Comparison of ENCODE assay signal across 11 mouse cellular contexts in genomic region chr15:101147910-101148273, GRCm38 (mm10). TPM values are rescaled to one million over a fixed set of nuclear protein-coding genes. Genes with fewer than 3 reads are reported as not detected.
DNase-seq lines count a peak whose midpoint lies in the region; ATAC-seq lines count a peak whose summit lies in the region.
"Had no signal": no experiment of that assay in that cellular context is flagged by ENCODE, and none has a peak within 500 bp of the region (broad histone marks: within the 10 kb centered on the region; RNA-seq: fewer than 3 reads in every experiment).

No protein-coding gene starts in this region.

- H3K4me1 ChIP-seq in midbrain, embryonic 13.5 days (replicated peaks) = peaks cover 31% of the 10 kb centered on the region
- H3K4me1 ChIP-seq in midbrain, embryonic 14.5 days (ENCODE audit: control insufficient read depth, insufficient read depth, low read length) = peaks cover 7% of the 10 kb centered on the region; the same call in 1 of the 2 replicates
- peaks cover 54% of the 10 kb centered on the region for H3K4me1 ChIP-seq in liver, embryonic 13.5 days (replicated peaks)
- peaks cover 34% of the 10 kb centered on the region for H3K4me1 ChIP-seq in stomach, embryonic 14.5 days (ENCODE audit: control insufficient read depth, insufficient read depth, low read length)

- no peak for ATAC-seq in midbrain, embryonic 13.5 days
- no peak for ATAC-seq in midbrain, embryonic 14.5 days (ENCODE audit: low FRiP score, low TSS enrichment)
- no peak for ATAC-seq in liver, embryonic 13.5 days (ENCODE audit: low read depth)
- ATAC-seq in stomach, embryonic 14.5 days (ENCODE audit: insufficient number of reproducible peaks, insufficient read depth, low FRiP score, low read depth) = no peak

- no peak overlapping the region for H3K4me3 ChIP-seq in midbrain, embryonic 13.5 days (replicated peaks)
- H3K4me3 ChIP-seq in midbrain, embryonic 14.5 days (replicated peaks; ENCODE audit: low read depth, low read length) = no peak overlapping the region
- no peak overlapping the region for H3K4me3 ChIP-seq in liver, embryonic 13.5 days (replicated peaks)
- H3K4me3 ChIP-seq in stomach, embryonic 14.5 days (ENCODE audit: low read depth, low read length) = no peak overlapping the region
- H3K4me3 ChIP-seq: myocyte had no signal

- peak; percentile 44 for DNase-seq in adrenal gland, postnatal 14 days
- no peak for DNase-seq in adrenal gland, adult 2 months
- no peak for DNase-seq in midbrain, embryonic 14.5 days
- DNase-seq in liver, embryonic 13.5 days = no peak
- no peak for DNase-seq in thymus, postnatal 0 days (ENCODE audit: low spot score)
- DNase-seq in urinary bladder, adult 2 months (ENCODE audit: low spot score) = no peak

- H3K27me3 ChIP-seq in midbrain, embryonic 13.5 days = peaks cover 2% of the 10 kb centered on the region; the same call in 1 of the 2 replicates
- H3K27me3 ChIP-seq in midbrain, embryonic 14.5 days (ENCODE audit: control insufficient read depth, insufficient read depth, low read length) = no peaks in the 10 kb centered on the region
- H3K27me3 ChIP-seq in liver, embryonic 13.5 days = peaks cover 16% of the 10 kb centered on the region
- no peaks in the 10 kb centered on the region for H3K27me3 ChIP-seq in stomach, embryonic 14.5 days (ENCODE audit: control insufficient read depth, insufficient read depth, low read length)

- H3K9me3 ChIP-seq in midbrain, embryonic 13.5 days = no peaks in the 10 kb centered on the region
- no peaks in the 10 kb centered on the region for H3K9me3 ChIP-seq in midbrain, embryonic 14.5 days (ENCODE audit: control insufficient read depth, low read length)
- no peaks in the 10 kb centered on the region for H3K9me3 ChIP-seq in liver, embryonic 13.5 days (replicated peaks)
- no peaks in the 10 kb centered on the region for H3K9me3 ChIP-seq in stomach, embryonic 14.5 days (ENCODE audit: control insufficient read depth, low read depth, low read length)

- peak overlapping the region; percentile 36; the same call in 1 of the 2 replicates for H3K9ac ChIP-seq in midbrain, embryonic 13.5 days (replicated peaks)
- H3K9ac ChIP-seq in midbrain, embryonic 14.5 days (replicated peaks; ENCODE audit: low read length) = no peak overlapping the region
- no peak overlapping the region for H3K9ac ChIP-seq in liver, embryonic 13.5 days
- H3K9ac ChIP-seq in stomach, embryonic 14.5 days (replicated peaks; ENCODE audit: low read depth, low read length) = no peak overlapping the region

- no peak overlapping the region for H3K27ac ChIP-seq in midbrain, embryonic 13.5 days
- no peak overlapping the region for H3K27ac ChIP-seq in midbrain, embryonic 14.5 days (replicated peaks; ENCODE audit: low read depth, low read length)
- H3K27ac ChIP-seq in liver, embryonic 13.5 days = peak overlapping the region; percentile 10; the same call in 1 of the 2 replicates
- H3K27ac ChIP-seq in stomach, embryonic 14.5 days (ENCODE audit: low read length) = peak overlapping the region; percentile 1; the same call in 1 of the 2 replicates

- H3K4me2 ChIP-seq in midbrain, embryonic 13.5 days (replicated peaks) = no peak overlapping the region
- H3K4me2 ChIP-seq in midbrain, embryonic 14.5 days (ENCODE audit: low read length) = no peak overlapping the region
- H3K4me2 ChIP-seq in liver, embryonic 13.5 days = peak overlapping the region; percentile 37
- no peak overlapping the region for H3K4me2 ChIP-seq in stomach, embryonic 14.5 days (replicated peaks; ENCODE audit: low read depth, low read length)

- no peaks in the 10 kb centered on the region for H3K36me3 ChIP-seq in midbrain, embryonic 13.5 days
- no peaks in the 10 kb centered on the region for H3K36me3 ChIP-seq in midbrain, embryonic 14.5 days (ENCODE audit: control insufficient read depth, insufficient read depth, low read length)
- no peaks in the 10 kb centered on the region for H3K36me3 ChIP-seq in liver, embryonic 13.5 days
- H3K36me3 ChIP-seq in stomach, embryonic 14.5 days (ENCODE audit: control insufficient read depth, insufficient read depth, low read length) = no peaks in the 10 kb centered on the region

- 49% methylated on average over 6 of the region's 6 CpGs for WGBS in midbrain, embryonic 13.5 days
- WGBS in midbrain, embryonic 14.5 days = 34% methylated on average over 6 of the region's 6 CpGs
- 4% methylated on average over 6 of the region's 6 CpGs for WGBS in liver, embryonic 13.5 days (ENCODE audit: insufficient replicate concordance)
- WGBS in stomach, embryonic 14.5 days = 19% methylated on average over 6 of the region's 6 CpGs

RNA-seq across cellular contexts. Expression of gene Acvrl1, which starts 19.6 kb away (rescaled TPM):
- total RNA-seq in adrenal gland, postnatal 14 days (2021) = 16.7 and 20.7 TPM in 2 replicates
- total RNA-seq in adrenal gland, adult 2 months (2021) = 10 to 100 TPM; 15.0 to 22.6 TPM
- polyA plus RNA-seq in adrenal gland, adult 2 months (2012; rRNA removed) = 20.9 and 23.3 TPM in 2 replicates
- polyA plus RNA-seq in midbrain, embryonic 13.5 days (2015; fragmentation: Nextera tagmentation; extraction: Ambion mirVana) = 5.3 and 5.5 TPM in 2 replicates
- polyA plus RNA-seq in midbrain, embryonic 14.5 days (2014; fragmentation: Nextera tagmentation; extraction: Ambion mirVana) = 3.3 and 4.4 TPM in 2 replicates
- 1.2 and 1.3 TPM in 2 replicates for polyA plus RNA-seq in liver, embryonic 13.5 days (2015; fragmentation: Nextera tagmentation; extraction: Ambion mirVana)
- polyA plus RNA-seq in stomach, embryonic 14.5 days (2014; fragmentation: Nextera tagmentation; extraction: Ambion mirVana) = 15.6 and 16.9 TPM in 2 replicates
- polyA plus RNA-seq in thymus, postnatal 0 days (2015; fragmentation: Nextera tagmentation; extraction: Ambion mirVana) = 5.8 and 6.5 TPM in 2 replicates
- polyA plus RNA-seq in urinary bladder, adult 2 months (2012; rRNA removed) = 65.7 and 69.9 TPM in 2 replicates

RNA-seq across cellular contexts. Expression of gene Acvr1b, which starts 26.0 kb away (rescaled TPM):
- 9.0 and 11.2 TPM in 2 replicates for total RNA-seq in adrenal gland, postnatal 14 days (2021)
- total RNA-seq in adrenal gland, adult 2 months (2021) = 10 to 100 TPM in 1 of 2 experiments, 1 to 10 TPM in 1; 5.2 to 10.0 TPM
- polyA plus RNA-seq in adrenal gland, adult 2 months (2012; rRNA removed) = 10.1 and 11.2 TPM in 2 replicates
- 18.2 and 19.2 TPM in 2 replicates for polyA plus RNA-seq in midbrain, embryonic 13.5 days (2015; fragmentation: Nextera tagmentation; extraction: Ambion mirVana)
- polyA plus RNA-seq in midbrain, embryonic 14.5 days (2014; fragmentation: Nextera tagmentation; extraction: Ambion mirVana) = 30.4 and 39.0 TPM in 2 replicates
- 1.0 and 1.6 TPM in 2 replicates for polyA plus RNA-seq in liver, embryonic 13.5 days (2015; fragmentation: Nextera tagmentation; extraction: Ambion mirVana)
- polyA plus RNA-seq in stomach, embryonic 14.5 days (2014; fragmentation: Nextera tagmentation; extraction: Ambion mirVana) = 11.5 and 14.5 TPM in 2 replicates
- 3.9 and 4.6 TPM in 2 replicates for polyA plus RNA-seq in thymus, postnatal 0 days (2015; fragmentation: Nextera tagmentation; extraction: Ambion mirVana)
- polyA plus RNA-seq in urinary bladder, adult 2 months (2012; rRNA removed) = 24.8 and 27.1 TPM in 2 replicates

RNA-seq across cellular contexts. Expression of gene Ankrd33, which starts 32.3 kb away (rescaled TPM):
- total RNA-seq in adrenal gland, postnatal 14 days (2021) = not detected in 2 replicates
- total RNA-seq in adrenal gland, adult 2 months (2021) = 1 to 10 TPM in 1 of 2 experiments, under 1 TPM in 1; 0.59 to 1.0 TPM
- polyA plus RNA-seq in adrenal gland, adult 2 months (2012; rRNA removed) = 0.10 TPM in 1 of 2 replicates, not detected in the other
- not detected in 2 replicates for polyA plus RNA-seq in midbrain, embryonic 13.5 days (2015; fragmentation: Nextera tagmentation; extraction: Ambion mirVana)
- not detected in 2 replicates for polyA plus RNA-seq in midbrain, embryonic 14.5 days (2014; fragmentation: Nextera tagmentation; extraction: Ambion mirVana)
- polyA plus RNA-seq in liver, embryonic 13.5 days (2015; fragmentation: Nextera tagmentation; extraction: Ambion mirVana) = not detected in 2 replicates
- not detected in 2 replicates for polyA plus RNA-seq in stomach, embryonic 14.5 days (2014; fragmentation: Nextera tagmentation; extraction: Ambion mirVana)
- polyA plus RNA-seq in thymus, postnatal 0 days (2015; fragmentation: Nextera tagmentation; extraction: Ambion mirVana) = not detected in 2 replicates
- not detected in 2 replicates for polyA plus RNA-seq in urinary bladder, adult 2 months (2012; rRNA removed)
- total RNA-seq: gastrocnemius, postnatal 4 days had no signal
- polyA plus RNA-seq: limb, embryonic 14.5 days; myocyte had no signal

Comparison
In these comparisons a context has a peak if more than half of its experiments do, and no peak if none do; other contexts are left out.
1. H3K27ac ChIP-seq: peak in liver, embryonic 13.5 days (single experiment) and stomach, embryonic 14.5 days (single experiment); none in midbrain, embryonic 13.5 days (single experiment) and midbrain, embryonic 14.5 days (single experiment).